Mouse (Mus musculus): ENCODE measurements around the gene Sqstm1. TPM values are rescaled to one million over a fixed set of nuclear protein-coding genes. Genes with fewer than 3 reads are reported as not detected.

Gene Sqstm1
- total RNA-seq, 2 experiments from 2014 or later = 356 to 381 TPM

DNA sequence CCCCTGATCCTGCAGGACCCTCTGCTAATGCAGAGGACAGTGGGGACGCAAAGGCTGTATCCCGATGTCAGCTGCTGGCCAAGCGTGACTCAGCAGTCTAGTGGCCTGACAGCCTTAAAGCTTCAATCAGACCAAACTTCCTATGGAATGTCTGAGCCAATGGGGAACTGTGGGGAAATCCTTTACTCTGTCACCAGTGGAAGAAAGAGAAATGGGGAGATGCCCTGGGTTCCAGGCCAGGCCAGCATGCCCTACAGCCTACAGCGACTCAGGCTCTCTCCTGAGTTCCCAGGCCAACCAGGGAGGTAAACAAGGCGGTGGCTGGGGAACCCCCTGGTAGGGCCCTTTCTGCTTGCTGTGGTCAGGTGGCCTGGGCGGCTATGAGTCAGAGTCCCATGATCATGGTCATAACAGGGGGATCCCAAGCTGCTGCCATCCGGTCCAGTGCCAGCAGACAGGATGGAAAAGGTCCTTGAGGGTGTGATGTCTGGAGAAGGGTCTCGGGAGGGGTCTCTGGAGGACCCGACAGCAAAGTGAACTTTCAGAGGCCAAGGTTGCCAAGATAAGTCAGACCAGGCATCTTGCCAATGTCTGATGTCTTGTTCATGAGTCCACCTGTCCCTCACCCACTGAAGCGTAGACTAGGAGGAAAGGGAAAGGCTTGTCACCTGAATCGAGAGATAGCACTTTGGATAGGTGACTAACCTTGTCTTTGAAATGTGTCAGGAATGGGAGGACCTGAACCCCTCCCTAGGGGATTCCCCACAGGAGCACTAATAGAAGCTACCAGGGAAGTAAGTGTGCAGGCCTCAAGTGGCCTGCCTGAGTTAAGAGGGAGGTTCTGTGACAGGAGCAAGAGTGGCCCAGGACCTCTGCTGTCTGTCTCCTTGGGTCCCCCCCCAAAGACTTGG, 2.5 kb upstream of the Sqstm1 start:
- DNase-seq (ENCODE audit: extremely low spot score in 1 of 2, low spot score in 2 of 2) = peak in 1 of 2 experiments; percentile 86
- intact Hi-C loops (cut with DNase I) = no loop called here

DNA sequence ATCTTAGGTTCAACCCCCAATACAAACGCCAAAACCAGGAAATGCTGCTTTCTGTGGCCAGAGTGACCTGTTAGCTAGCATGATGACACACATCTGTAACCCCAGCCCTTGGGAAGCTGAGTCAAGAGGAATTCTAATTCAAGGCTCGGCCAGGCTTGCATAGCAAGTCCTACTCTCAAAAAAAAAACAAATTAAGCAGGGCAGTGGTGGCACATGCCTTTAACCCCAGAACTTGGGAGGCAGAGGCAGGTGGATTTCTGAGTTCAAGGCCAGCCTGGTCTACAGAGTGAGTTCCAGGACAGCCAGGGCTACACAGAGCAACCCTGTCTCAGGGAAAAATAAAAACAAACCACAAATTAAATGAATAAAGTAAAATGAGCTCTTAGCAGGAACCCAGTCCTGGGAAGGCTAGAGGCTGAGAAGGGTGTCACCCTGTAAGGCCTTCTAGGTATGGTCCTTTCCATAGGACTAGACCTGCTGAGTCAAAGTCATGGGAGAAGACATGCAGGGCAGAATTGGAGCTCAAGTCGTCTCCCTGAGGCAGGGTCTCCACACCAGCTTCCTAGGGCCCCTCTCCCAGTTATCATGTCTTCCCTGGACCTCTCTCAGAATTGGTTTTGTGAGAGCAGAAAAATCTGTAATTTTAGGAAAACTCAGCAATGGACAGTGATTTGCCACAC, 1.6 kb upstream of the Sqstm1 start:
- DNase-seq (ENCODE audit: extremely low spot score in 1 of 2, low spot score in 2 of 2) = no peak
- intact Hi-C loops (cut with DNase I) = no loop called here

DNA sequence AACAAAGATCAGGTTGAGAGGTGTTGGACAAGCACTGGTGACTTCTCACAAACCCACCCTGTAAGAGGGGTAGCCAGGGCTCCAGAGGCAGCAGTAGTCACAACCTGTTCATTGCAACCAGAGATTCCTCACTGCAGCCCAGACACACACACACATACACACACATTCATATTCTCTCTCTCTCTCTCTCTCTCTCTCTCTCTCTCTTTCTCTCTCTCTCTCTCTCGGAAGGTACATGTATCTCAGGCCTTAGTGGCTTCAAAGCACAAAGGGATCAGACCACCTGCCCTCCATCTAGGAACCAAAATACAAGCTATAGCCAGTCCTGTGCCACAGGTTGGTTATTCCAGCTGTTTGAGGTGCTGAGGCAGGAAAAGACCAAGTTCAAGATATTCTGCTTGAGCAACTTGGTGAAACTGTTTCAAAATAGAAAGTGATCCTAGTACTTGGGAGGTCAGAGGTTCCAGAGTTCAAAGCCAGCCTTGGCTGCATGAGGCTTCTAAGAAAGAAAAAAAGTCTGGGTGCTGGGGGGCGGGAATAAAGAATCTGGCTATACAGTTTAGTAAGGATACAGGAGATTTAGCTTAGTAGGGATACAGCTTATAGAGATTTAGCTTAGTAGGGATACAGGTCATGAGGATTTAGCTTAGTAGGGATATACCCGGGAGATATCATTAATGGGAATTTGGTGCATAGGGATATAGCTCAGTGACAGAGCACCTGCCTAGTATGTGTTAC, 864 bp upstream of the Sqstm1 start:
- intact Hi-C loops (cut with DNase I) = no loop called here

DNA sequence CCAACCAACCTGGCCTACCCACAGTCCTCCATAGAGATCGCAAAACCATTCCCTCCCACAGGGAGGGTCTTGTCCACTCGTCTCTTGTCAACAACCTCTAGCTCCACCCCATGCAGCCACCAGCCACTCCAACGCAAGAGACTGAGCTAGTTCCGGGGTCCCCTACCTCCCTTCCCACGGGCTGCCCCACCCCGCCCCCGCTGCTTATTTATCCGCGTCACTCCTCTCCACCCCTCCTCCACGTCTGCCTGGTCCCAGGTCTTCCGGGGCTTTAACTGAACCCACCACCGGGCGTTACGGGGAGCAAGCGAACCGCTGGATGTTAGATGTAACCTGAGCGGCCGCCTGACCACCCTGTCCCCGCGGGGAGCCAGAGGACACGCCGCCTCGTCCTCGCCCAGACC, 524 bp downstream of the Sqstm1 start:
- intact Hi-C loops (cut with DNase I) = no loop called here
- DNase-seq (ENCODE audit: extremely low spot score in 1 of 2, low spot score in 2 of 2) = peak; percentile 90 to 97

More for the DNA sequence above, 864 bp upstream of the Sqstm1 start:
- DNase-seq (ENCODE audit: extremely low spot score in 1 of 2, low spot score in 2 of 2) = no peak

DNA sequence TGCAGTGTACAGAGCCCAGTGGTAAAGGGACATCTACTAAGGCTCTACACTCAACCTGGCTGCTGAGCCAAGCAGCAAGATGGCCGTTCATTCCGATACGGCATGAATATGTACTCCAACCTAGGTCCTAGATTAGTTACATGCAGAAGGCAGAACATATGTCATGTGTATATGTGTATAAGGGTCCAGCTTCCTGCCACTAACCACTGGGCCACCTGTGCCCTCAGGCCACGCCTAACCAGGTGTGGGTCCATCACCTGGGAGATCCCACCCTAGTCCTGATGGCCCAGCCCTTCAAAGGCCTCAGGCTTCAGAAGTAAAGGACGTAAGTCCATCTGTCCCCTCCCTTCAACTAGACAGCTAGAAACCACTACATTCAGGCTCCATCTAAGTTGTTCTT, 2.6 kb downstream of the Sqstm1 start:
- intact Hi-C loops (cut with DNase I) = no loop called here
- DNase-seq (ENCODE audit: extremely low spot score in 1 of 2, low spot score in 2 of 2) = no peak

DNA sequence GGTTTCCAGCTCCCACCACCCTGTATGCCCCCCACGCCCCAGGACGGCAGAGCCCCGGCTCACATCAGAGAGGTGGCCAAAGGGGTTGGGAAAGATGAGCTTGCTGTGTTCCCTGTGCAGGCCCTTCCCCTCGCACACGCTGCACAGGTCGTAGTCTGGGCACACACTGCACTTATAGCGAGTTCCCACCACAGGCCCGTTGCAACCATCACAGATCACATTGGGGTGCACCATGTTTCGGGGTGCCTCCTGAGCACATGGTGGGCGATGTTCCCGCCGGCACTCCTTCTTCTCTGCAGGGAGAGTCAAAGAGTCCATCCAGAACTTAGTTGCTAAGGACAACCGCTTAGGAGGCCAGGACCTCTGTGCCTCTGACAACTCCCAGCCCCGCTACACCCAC, 3.3 kb downstream of the Sqstm1 start:
- intact Hi-C loops (cut with DNase I) = no loop called here

DNA sequence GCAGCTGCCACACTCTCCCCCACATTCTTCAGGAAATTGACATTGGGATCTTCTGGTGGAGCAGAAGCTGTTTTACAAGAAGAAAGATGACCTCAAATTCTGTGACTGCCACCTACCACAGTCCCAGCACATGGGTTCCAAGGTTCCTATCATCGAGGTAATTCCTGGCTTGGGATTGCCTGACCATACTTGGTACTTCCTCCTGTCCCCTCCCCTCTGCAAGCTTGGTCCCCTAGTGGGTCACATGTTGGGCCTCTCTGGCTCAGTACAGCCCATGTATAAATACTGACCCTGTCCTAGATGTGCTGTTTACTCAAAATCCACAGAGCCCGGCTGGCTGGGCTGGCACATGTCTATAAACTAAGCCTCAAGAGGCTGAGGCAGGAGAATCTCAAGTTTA, 4.6 kb downstream of the Sqstm1 start:
- DNase-seq (ENCODE audit: extremely low spot score in 1 of 2, low spot score in 2 of 2) = no peak
- intact Hi-C loops (cut with DNase I) = no loop called here

More for the DNA sequence above, 3.3 kb downstream of the Sqstm1 start:
- no peak for DNase-seq (ENCODE audit: extremely low spot score in 1 of 2, low spot score in 2 of 2)

DNA sequence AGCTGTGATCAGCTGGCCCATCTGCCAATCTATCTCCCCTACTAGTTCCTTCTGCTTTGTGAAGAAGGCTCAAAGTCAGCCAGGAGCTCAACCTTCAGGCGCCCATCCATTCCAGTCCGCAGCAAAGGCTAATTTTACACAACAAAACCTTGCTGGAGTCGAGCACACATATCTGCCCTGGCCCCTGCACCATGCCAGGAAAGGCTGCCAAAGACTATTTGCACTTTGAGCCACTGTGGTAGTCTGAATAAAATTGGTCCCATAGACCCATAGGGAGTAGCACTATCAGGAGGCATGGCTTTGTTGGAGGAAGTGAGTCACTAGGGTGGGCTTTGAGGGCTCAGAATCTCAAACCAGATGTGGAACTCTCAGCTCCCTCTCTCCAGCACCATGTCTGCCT, 5.2 kb downstream of the Sqstm1 start:
- intact Hi-C loops (cut with DNase I) = no loop called here
- no peak for DNase-seq (ENCODE audit: extremely low spot score in 1 of 2, low spot score in 2 of 2)

DNA sequence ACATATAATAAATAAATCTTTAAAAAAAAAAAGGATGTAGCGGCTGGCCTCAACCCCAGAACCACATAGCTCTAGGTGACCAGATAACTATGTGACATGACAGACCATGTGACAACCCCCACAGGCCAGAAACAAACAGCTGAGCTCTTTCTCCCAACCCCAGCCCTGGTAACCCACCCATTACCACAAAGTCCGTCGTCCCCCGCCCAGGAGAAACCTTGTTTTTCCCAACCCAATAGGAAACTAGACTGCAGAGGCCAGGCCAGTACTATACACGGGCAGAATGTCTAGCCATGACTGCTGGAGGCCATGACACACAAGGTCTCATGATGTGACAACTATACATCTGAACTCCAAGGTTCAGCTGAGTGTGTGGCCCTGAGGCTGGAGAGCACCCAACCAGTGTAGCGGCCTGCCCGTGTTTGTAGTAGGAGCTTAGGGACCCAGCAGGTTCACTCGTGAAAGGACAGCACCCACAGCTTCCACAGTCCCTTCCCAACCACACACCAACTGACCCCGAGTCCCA, 7.3 kb downstream of the Sqstm1 start:
- intact Hi-C loops (cut with DNase I) = no loop called here
- DNase-seq (ENCODE audit: extremely low spot score in 1 of 2, low spot score in 2 of 2) = no peak

DNA sequence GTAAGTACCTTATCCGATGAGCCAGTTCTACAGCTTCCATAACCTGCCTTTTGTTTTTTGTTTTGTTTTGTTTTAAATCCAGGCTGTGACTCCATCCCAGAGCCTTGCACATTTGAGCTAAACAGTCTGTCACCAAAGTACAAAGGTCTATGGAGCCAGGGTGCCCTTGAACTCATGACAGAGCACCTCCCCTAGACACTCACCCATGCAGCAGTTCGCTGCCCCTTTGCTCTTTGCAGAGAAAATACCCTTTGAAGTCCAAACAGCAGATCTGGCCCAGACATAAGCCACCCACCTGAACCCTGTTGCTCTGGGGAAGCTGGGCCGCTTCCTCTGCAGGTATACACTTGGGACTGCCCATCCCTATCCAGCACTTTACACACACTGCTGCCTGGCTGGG, 9.0 kb downstream of the Sqstm1 start:
- DNase-seq (ENCODE audit: extremely low spot score in 1 of 2, low spot score in 2 of 2) = no peak
- intact Hi-C loops (cut with DNase I) = no loop called here

DNA sequence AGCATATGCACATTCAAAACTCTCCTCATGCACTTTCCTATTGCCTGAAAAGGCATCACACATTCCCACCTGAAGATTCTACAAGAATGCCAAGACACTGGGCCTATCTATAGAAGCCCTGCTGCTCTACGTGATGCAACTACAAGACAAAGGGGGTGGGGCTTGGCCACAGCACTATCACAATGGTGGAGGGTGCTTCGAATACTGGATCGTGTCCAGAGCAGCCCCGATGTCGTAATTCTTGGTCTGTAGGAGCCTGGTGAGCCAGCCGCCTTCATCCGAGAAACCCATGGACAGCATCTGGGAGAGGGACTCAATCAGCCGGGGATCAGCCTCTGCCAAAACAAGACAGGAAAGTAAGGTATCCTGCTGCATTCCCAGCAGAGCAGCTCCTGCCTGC, 10.0 kb downstream of the Sqstm1 start:
- intact Hi-C loops (cut with DNase I) = no loop called here

DNA sequence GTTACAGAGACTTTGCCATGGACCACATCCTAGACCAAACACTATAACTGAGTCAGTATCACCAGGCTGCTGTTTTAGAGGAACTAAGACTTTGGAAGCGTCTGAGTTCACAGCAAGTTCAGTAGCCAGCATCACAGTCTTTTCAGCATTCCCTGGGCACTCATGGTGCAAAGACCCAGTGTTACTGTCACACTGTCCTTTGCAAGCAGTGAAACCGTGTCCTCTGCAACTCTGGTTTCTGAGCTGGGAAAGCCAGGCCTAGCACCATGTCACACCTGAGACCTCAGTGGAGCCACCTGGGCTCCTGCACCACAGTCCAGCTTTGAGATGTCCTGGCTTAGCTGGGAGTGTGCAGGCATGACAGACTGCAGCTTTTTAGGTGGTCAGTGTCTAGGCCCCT, 11.7 kb downstream of the Sqstm1 start:
- no peak for DNase-seq (ENCODE audit: extremely low spot score in 1 of 2, low spot score in 2 of 2)
- intact Hi-C loops (cut with DNase I) = no loop called here

More for the DNA sequence above, 10.0 kb downstream of the Sqstm1 start:
- DNase-seq (ENCODE audit: extremely low spot score in 1 of 2, low spot score in 2 of 2) = no peak

DNA sequence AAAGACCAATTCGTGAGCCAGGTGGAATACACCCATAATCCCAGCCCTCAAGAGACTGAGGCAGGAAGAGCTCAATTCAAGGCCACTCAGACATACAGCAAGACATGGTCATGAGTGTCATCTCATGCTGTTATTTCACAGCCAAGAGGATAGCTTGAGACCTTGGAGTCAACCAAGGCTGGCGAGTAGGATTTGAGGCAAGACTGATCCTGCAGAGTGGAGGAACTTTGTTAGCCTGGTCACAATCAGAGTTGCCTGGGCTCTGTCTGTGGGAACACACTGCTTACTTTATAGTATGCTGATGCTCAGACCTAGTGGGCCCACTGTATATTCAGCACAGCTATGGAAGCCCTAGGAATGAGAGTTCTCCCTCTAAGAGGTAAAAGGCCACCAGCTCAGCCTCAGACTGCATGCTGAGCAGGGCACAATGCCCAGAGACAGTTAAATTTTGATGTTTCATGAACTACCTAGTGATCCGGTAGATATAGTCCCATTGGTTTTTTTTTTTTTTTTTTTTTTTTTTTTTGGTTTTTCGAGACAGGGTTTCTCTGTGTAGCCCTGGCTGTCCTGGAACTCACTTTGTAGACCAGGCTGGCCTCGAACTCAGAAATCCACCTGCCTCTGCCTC, 12.3 kb downstream of the Sqstm1 start:
- intact Hi-C loops (cut with DNase I) = no loop called here
- no peak for DNase-seq (ENCODE audit: extremely low spot score in 1 of 2, low spot score in 2 of 2)

DNA sequence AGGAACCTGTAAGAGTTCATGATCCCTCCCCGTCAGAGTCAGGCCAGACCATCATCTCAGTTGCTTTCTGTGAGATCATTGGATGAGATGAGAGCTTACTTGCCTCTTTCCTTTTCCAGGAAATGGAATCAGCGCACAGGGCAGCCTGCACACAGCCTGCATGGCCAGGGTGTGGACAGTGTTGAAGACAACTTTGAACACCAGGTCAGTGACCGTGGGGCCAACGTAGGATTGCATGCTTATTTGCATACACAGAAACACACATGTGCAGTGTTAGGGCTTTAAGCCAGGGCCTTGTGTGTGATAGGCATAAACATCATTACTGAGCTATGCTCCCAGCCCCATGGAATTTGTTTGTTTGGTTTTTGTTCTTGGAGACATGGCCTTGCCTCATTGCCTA, 13.1 kb downstream of the Sqstm1 start:
- no peak for DNase-seq (ENCODE audit: extremely low spot score in 1 of 2, low spot score in 2 of 2)
- intact Hi-C loops (cut with DNase I) = no loop called here

DNA sequence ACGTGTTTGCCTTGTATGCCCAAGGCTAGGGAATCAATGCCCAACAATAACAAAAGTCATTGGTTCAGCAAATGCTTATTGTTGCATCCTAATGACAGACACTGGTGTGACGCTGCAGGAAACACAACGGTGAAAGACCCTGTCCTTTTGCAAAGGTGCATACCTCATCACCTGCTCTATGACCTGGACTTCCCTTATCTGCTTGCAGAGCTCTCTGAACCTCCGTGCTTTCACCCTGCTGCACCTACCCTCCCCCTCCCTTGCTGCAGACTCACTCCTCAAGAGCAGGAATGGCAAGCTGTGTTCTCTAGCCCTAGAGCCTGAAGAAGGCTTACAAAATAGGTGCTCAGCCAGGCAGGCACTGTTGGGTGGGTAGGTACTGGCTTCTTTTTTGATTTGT, 15.8 kb downstream of the Sqstm1 start:
- no peak for DNase-seq (ENCODE audit: extremely low spot score in 1 of 2, low spot score in 2 of 2)
- intact Hi-C loops (cut with DNase I) = no loop called here

DNA sequence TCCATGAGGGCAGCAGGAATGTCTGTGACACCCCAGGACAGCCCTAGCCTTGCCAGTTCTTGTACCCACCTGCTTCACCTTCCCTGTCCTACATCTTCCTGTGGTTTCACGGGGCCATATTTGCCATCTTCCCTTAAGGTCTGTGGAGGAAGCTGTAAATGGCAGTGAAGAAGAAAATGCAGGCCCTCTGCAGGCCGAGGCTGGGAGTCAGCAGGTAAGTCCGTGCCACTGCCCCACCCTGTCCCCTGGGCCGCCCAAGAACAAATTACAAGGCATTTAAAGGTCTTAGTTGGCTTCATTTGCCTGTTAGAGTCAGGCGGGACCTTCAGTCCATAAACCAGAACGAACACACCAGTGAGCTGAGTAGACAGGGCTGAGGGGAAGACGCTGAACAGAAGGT, 16.6 kb downstream of the Sqstm1 start:
- DNase-seq (ENCODE audit: extremely low spot score in 1 of 2, low spot score in 2 of 2) = no peak
- intact Hi-C loops (cut with DNase I) = no loop called here

DNA sequence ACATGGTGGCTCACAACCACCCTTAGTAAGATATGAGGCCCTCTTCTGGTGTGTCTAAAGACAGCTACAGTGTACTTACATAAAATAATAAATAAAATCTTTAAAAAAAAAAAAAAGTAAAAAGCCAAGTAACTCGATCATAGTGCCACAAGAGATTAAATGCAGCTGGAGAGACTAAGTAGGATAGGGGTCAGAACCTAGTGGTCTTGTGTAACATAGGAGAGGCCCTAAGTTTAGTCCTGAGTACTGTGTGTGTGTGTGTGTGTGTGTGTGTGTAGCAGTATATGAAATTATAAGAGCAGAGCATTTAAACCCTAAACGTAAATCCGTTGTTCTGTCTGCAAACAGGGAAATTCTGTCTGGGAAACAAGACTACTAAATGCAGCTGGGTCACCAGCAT, 18.3 kb downstream of the Sqstm1 start:
- intact Hi-C loops (cut with DNase I) = no loop called here
- no peak for DNase-seq (ENCODE audit: extremely low spot score in 1 of 2, low spot score in 2 of 2)

DNA sequence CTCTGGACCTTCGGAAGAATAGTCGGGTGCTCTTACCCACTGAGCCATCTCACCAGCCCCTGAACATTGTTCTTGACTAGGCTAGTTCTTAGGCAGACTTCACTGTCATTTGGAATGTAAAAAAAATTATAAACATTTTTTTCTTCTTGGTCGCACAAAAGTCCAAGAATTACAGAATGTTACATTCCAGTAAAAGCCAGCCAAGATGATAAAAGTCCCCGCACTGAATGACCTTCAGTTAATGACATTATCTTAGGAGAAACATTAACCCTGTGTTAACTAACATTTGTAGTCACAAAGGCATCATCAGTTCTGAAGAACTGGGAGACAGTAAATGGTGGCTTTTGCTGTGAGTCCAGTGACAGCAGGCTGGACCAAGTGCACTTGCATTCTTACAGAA, 20.3 kb downstream of the Sqstm1 start:
- intact Hi-C loops (cut with DNase I) = no loop called here
- DNase-seq (ENCODE audit: extremely low spot score in 1 of 2, low spot score in 2 of 2) = no peak

DNA sequence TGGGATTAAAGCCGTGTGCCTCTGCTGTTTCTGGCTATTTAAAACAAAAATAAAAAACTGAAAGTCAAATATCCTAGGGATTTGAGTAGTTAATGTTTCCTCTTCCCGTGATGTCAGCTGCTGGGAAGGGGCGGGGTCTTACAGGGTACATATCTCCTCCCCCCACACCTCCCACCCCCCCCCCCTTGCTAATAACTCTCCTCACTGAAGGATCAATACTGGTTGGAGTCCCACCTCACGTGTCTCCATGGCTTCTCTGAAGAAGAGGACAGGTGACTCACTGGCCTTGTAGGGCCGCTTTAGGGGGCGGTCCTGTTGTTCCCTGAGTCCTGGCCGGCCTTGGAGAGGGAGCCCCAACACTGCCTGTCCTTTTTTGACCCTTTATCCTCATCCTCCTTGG, 21.9 kb downstream of the Sqstm1 start:
- DNase-seq (ENCODE audit: extremely low spot score in 1 of 2, low spot score in 2 of 2) = no peak

More for the DNA sequence above, 21.9 kb downstream of the Sqstm1 start:
- intact Hi-C loops (cut with DNase I) = no loop called here
